Mouse (Mus musculus) heart, embryonic 10.5 days (tissue): ENCODE measurements around the gene Gm9972. TPM values are rescaled to one million over a fixed set of nuclear protein-coding genes. Genes with fewer than 3 reads are reported as not detected.

ENCODE experiments used
- polyA plus RNA-seq: library from polyadenylated mRNA; unstranded; fragments of >200 nt; fragmentation: Nextera tagmentation; extraction: Ambion mirVana; gene quantifications from 2 replicates; pipeline ENCODE4 v1.2.1, GENCODE M21; 2016

Gm9972 gene
- polyA plus RNA-seq, 1 experiment from 2014 or later, result not detected

Other genes with a start within 250 kb of the Gm9972 start
- gene Atp10b, start 114.1 kb downstream of the Gm9972 start, polyA plus RNA-seq, result 0.04 TPM in 1 of 2 replicates, not detected in the other